Mouse (Mus musculus) stomach, postnatal 0 days (tissue): Measurements from ENCODE around the gene Des.

Experiments
- CTCF ChIP-seq: IDR thresholded peaks from 2 replicates; pipeline ENCODE4 v1.5.1; 2016; ENCODE audit warnings: antibody characterized with exemption, low read depth, mild to moderate bottlenecking, moderate library complexity
- EP300 ChIP-seq: optimal IDR thresholded peaks from 2 replicates; pipeline ENCODE3; 2016; ENCODE audit warnings: antibody characterized with exemption

- TF ChIP-seq CTCF (no peak), EP300 (no peak)
These were observed 783 bp upstream of the Des start for GRCm38 (mm10) chr1:75359346-75359745.
